Mouse (Mus musculus): ENCODE measurements around the gene Gnai2.

DNA sequence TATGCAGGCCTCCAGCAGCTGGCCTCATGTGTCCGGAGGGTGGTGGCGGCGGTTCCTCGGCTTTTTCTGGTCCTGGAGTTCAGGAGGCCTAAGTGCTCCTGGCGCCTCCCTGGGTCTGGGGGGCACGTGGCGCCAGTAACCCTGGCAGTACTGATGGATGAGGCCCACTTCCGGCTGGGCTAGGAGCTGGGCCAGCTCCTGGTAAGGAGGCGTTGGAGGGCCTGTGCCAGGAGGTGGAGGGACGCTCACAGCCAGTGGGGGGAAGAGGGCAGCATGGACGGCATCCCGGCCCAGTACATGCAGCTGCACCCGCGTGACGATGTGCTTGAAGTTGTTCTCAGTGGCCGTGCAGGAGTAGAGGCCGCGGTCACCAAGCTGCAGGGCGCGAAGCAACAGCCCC, 47.2 kb upstream of the Gnai2 start:
- TF ChIP-seq CTCF (IDR thresholded peaks at IDR 0.05; ENCODE audit: low read depth): no peak
- no peak for TF ChIP-seq EP300 (IDR thresholded peaks at IDR 0.05; ENCODE audit: low read depth)
